Mouse (Mus musculus) fat pad, adult 2 months (tissue): ENCODE results near the gene Fam111a.
"Not testable (repeated sequence)": the region's sequence is repeated elsewhere in the genome, so short reads cannot be mapped to it uniquely, and the experiment has no call there.

Experiments used
- DNase-seq: peaks from one replicate; pipeline ENCODE4 v3.0.0-alpha.2; 2011; ENCODE audit warnings: low read depth, low spot score; ENCODE audit errors: extremely low read depth

Gene Fam111a

GRCm38 (mm10) chr19:12545440-12545839 lies at the start of gene Fam111a:
Gene Fam111a, plus strand, starts transcription at chr19:12545740.
- not testable (repeated sequence) for DNase-seq

GRCm38 (mm10) chr19:12496241-12496640 lies 49.3 kb upstream of the Fam111a start:
- DNase-seq = no peak

- no peak for DNase-seq
These were observed 47.6 kb upstream of the Fam111a start for GRCm38 (mm10) chr19:12497909-12498308.

GRCm38 (mm10) chr19:12498321-12498720 lies 47.2 kb upstream of the Fam111a start:
- DNase-seq = no peak

GRCm38 (mm10) chr19:12498941-12499340 lies 46.6 kb upstream of the Fam111a start:
- no peak for DNase-seq

GRCm38 (mm10) chr19:12499485-12499884 lies 46.1 kb upstream of the Fam111a start:
- DNase-seq = no peak

GRCm38 (mm10) chr19:12500124-12500523 lies 45.4 kb upstream of the Fam111a start:
- DNase-seq = no peak

GRCm38 (mm10) chr19:12500881-12501311 lies 44.6 kb upstream of the Fam111a start:
- no peak for DNase-seq

GRCm38 (mm10) chr19:12501370-12502347 lies 43.9 kb upstream of the Fam111a start, which contains the start of gene Dtx4:
Gene Dtx4, minus strand, starts transcription at chr19:12501454.
- DNase-seq = no peak

- DNase-seq = no peak
These were observed 42.8 kb upstream of the Fam111a start for GRCm38 (mm10) chr19:12502756-12503155.

GRCm38 (mm10) chr19:12514621-12515020 lies 30.9 kb upstream of the Fam111a start:
- no peak for DNase-seq

GRCm38 (mm10) chr19:12517671-12518540 lies 27.6 kb upstream of the Fam111a start:
- no peak for DNase-seq

GRCm38 (mm10) chr19:12518541-12518890 lies 27.0 kb upstream of the Fam111a start:
- no peak for DNase-seq

GRCm38 (mm10) chr19:12523377-12523776 lies 22.2 kb upstream of the Fam111a start:
- DNase-seq = no peak

- DNase-seq = no peak
These were observed 8.4 kb upstream of the Fam111a start for GRCm38 (mm10) chr19:12537168-12537567.

- no peak for DNase-seq
These were observed 5.6 kb upstream of the Fam111a start for GRCm38 (mm10) chr19:12539975-12540374.

- no peak for DNase-seq
These were observed 4.8 kb upstream of the Fam111a start for GRCm38 (mm10) chr19:12540727-12541126.

GRCm38 (mm10) chr19:12541644-12542043 lies 3.9 kb upstream of the Fam111a start:
- no peak for DNase-seq

GRCm38 (mm10) chr19:12549166-12549565 lies 3.6 kb downstream of the Fam111a start:
- no peak for DNase-seq

- no peak for DNase-seq
These were observed 4.7 kb downstream of the Fam111a start for GRCm38 (mm10) chr19:12550005-12550942.
